Mouse (Mus musculus) limb, embryonic 12.5 days (tissue): ENCODE data around the gene Cfap74. TPM values are rescaled to one million over a fixed set of nuclear protein-coding genes. Genes with fewer than 3 reads are reported as not detected.

Experiments used
- ATAC-seq: fragments of 200-750 bp; cut with Nextera tagmentation; 2 replicates; pipeline ENCODE4 v1.8.0; 2017; ENCODE audit warnings: low read depth, moderate TSS enrichment; ENCODE audit not compliant: insufficient number of reproducible peaks, insufficient read depth, low FRiP score, low TSS enrichment
- H3K27ac ChIP-seq: fragments of 300-500 bp; sonication (generic); 2 replicates; pipeline ENCODE4 v1.5.1; 2016; ENCODE audit warnings: mild to moderate bottlenecking, moderate library complexity
- H3K27me3 ChIP-seq: fragments of 300-500 bp; sonication (generic); 2 replicates; pipeline ENCODE4 v1.6.1; 2016; ENCODE audit warnings: mild to moderate bottlenecking, moderate library complexity
- H3K36me3 ChIP-seq: fragments of 300-500 bp; sonication (generic); 2 replicates; pipeline ENCODE4 v1.6.1; 2016; ENCODE audit warnings: mild to moderate bottlenecking, moderate library complexity
- H3K4me1 ChIP-seq: fragments of 300-500 bp; sonication (generic); replicated peaks from 2 replicates; pipeline ENCODE4 v1.6.1; 2016
- H3K4me2 ChIP-seq: fragments of 300-500 bp; sonication (generic); 2 replicates; pipeline ENCODE4 v1.6.1; 2016; ENCODE audit warnings: mild to moderate bottlenecking, moderate library complexity
- H3K4me3 ChIP-seq: fragments of 300-500 bp; sonication (generic); replicated peaks from 2 replicates; pipeline ENCODE4 v1.5.1; 2016; ENCODE audit warnings: mild to moderate bottlenecking
- H3K9ac ChIP-seq: fragments of 300-500 bp; sonication (generic); replicated peaks from 2 replicates; pipeline ENCODE4 v1.6.1; 2016; ENCODE audit warnings: mild to moderate bottlenecking, moderate library complexity
- H3K9me3 ChIP-seq: fragments of 300-500 bp; sonication (generic); 2 replicates; pipeline ENCODE4 v1.6.1; 2016; ENCODE audit warnings: mild to moderate bottlenecking, moderate library complexity
- WGBS: fragments of 180-500 bp; shearing (Covaris S2); methylation state at CpG from one replicate; pipeline ENCODE4 v1.1.7; 2016; 5-methylcytosine and 5-hydroxymethylcytosine counted together
- polyA plus RNA-seq: library from polyadenylated mRNA; unstranded; fragments of >200 nt; fragmentation: Nextera tagmentation; extraction: Ambion mirVana; gene quantifications from 2 replicates; pipeline ENCODE4 v1.2.1, GENCODE M21; 2016

Gene Cfap74
- polyA plus RNA-seq, 1 experiment from 2014 or later = 5.6 TPM

DNA sequence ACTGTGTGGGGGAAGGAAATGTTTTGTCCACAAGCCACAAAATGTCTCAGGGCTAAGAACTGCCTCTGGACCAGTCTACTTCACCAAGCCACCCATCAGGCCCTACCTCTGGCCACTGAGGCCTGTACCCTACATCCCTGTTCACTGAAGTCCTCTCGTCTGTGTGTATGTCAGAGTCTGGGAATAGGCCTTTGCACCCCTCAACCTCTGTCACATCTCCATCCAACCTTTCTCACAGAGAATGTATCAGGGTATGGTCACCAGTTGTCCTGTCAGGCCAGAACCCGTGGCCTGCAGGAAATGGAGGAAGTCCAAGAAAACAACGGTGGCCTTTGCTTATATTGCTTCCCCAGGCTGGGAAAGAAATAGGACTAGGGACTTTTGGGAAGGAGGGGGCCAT lies 76.5 kb downstream of the Cfap74 start:
- Histone ChIP-seq H3K27me3 (no peaks in the 10 kb centered on the region), H3K9me3 (no peaks in the 10 kb centered on the region), H3K4me1 (peaks cover 18% of the 10 kb centered on the region), H3K4me3 (no peak overlapping the region), H3K9ac (no peak overlapping the region), H3K27ac (no peak overlapping the region), H3K4me2 (no peak overlapping the region), H3K36me3 (no peaks in the 10 kb centered on the region)
- ATAC-seq = no peak
- 81% methylated on average over 3 of the region's 3 CpGs for WGBS

- H3K9ac ChIP-seq = 0 out of 2 replicates have a peak overlapping the region, but pooled peaks have one; percentile 18
- 29% methylated on average over 3 of the region's 3 CpGs for WGBS
- ATAC-seq = no peak
- H3K9me3 ChIP-seq = no peaks in the 10 kb centered on the region
- H3K4me2 ChIP-seq = no peak overlapping the region
- H3K27ac ChIP-seq = no peak overlapping the region
- H3K27me3 ChIP-seq = no peaks in the 10 kb centered on the region
- H3K36me3 ChIP-seq = no peaks in the 10 kb centered on the region
- no peak overlapping the region for H3K4me3 ChIP-seq
- H3K4me1 ChIP-seq = peaks cover 22% of the 10 kb centered on the region
Observed at GRCm38 (mm10) chr4:155487746-155488145, 78.8 kb downstream of the Cfap74 start.

DNA sequence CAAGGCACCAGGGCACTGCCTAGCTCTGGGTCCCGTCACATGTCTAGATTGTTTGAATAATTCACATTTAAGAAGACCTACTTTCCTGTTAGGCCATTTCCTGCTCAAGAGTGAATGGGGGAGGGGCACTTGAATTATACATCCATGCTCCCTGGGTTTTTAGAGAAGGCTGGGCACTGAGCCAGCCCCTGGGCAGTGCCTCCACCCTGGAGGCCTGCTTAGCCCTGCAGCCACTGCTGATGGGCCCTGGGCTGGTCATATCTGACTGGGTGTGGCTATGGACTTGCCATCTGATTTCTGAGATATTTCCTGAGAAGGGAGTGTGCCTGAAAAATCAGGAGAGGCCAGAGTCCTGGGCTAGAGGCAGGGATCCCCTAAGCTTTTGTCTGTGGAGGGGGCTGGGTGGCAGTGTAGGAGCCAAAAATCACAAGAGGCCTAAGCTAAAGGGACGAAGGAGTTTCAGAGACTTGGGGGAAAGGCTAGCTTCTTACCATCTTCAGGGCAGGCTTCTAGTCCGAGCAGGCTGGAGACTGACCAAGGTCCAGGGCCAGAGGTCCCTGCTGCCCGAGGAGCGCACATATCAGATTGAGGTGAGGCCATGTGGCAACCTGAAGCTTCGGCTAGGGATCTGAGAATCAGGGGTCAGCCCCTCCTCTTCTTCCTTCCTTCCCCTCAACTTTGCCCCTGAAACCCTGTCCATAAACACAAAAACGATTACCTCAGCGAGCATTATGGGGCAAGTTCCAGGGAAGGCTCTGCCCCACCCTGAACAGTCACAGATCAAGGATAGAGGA lies 79.4 kb downstream of the Cfap74 start:
- 75% methylated on average over 8 of the region's 8 CpGs for WGBS
- H3K4me1 ChIP-seq = peaks cover 29% of the 10 kb centered on the region
- H3K9me3 ChIP-seq = no peaks in the 10 kb centered on the region
- H3K36me3 ChIP-seq = no peaks in the 10 kb centered on the region
- H3K27ac ChIP-seq = no peak overlapping the region
- H3K4me2 ChIP-seq = no peak overlapping the region
- H3K4me3 ChIP-seq = no peak overlapping the region
- ATAC-seq = no peak
- no peaks in the 10 kb centered on the region for H3K27me3 ChIP-seq
- no peak overlapping the region; the same call in 1 of the 2 replicates for H3K9ac ChIP-seq

GRCm38 (mm10) chr4:155489101-155489970 lies 80.3 kb downstream of the Cfap74 start:
- Histone ChIP-seq H3K4me2 (no peak overlapping the region), H3K4me1 (peaks cover 38% of the 10 kb centered on the region), H3K27me3 (no peaks in the 10 kb centered on the region), H3K27ac (no peak overlapping the region), H3K4me3 (no peak overlapping the region), H3K9me3 (no peaks in the 10 kb centered on the region), H3K36me3 (0 out of 2 replicates have a peak, but pooled peaks cover 4% of the 10 kb centered on the region), H3K9ac (0 out of 2 replicates have a peak overlapping the region, but pooled peaks have one; percentile 27)
- ATAC-seq = no peak
- 79% methylated on average over 9 of the region's 9 CpGs for WGBS

DNA sequence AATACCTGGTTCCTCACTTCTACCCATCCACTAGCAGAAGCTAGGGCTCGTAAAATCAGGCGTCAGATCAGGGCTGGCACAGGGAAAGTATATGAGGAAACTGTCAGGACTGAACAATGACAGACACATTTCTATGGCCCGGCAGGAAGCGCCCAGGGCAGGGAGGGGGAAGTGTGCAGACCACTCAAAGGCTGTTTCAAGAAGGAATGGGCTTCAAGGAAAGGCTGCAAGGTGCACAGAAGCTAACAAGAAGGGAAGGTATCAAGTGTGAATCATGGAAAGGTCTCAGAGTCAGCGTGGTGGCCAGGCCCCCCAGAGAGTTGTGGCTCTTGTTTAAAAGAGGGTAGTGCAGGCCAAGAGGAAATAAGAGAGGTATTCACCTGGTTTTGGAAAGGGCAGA lies 81.5 kb downstream of the Cfap74 start:
- WGBS = 27% methylated on average over 5 of the region's 5 CpGs
- Histone ChIP-seq H3K27ac (peak overlapping the region; percentile 97), H3K9ac (peak overlapping the region; percentile 100), H3K27me3 (no peaks in the 10 kb centered on the region), H3K4me1 (peaks cover 43% of the 10 kb centered on the region), H3K36me3 (0 out of 2 replicates have a peak, but pooled peaks cover 7% of the 10 kb centered on the region), H3K9me3 (no peaks in the 10 kb centered on the region), H3K4me3 (peak overlapping the region; percentile 90), H3K4me2 (peak overlapping the region; percentile 78)
- no peak for ATAC-seq

GRCm38 (mm10) chr4:155490990-155491504 lies 82.1 kb downstream of the Cfap74 start, which contains the start of gene Gnb1:
Gnb1 (plus strand) TSS chr4:155491361.
- H3K4me2 ChIP-seq = peak within 1 kb of the TSS; percentile 78
- H3K9ac ChIP-seq = peak within 1 kb of the TSS; percentile 100
- H3K4me3 ChIP-seq = peak within 1 kb of the TSS; percentile 90
- H3K27ac ChIP-seq = peak within 1 kb of the TSS; percentile 97
- peaks cover 43% of the 10 kb centered on the region for H3K4me1 ChIP-seq
- WGBS = under 1% methylated on average over 49 of the region's 60 CpGs
- no peaks in the 10 kb centered on the region for H3K27me3 ChIP-seq
- ATAC-seq = peak; percentile 75
- H3K36me3 ChIP-seq = 0 out of 2 replicates have a peak, but pooled peaks cover 7% of the 10 kb centered on the region
- no peaks in the 10 kb centered on the region for H3K9me3 ChIP-seq

DNA sequence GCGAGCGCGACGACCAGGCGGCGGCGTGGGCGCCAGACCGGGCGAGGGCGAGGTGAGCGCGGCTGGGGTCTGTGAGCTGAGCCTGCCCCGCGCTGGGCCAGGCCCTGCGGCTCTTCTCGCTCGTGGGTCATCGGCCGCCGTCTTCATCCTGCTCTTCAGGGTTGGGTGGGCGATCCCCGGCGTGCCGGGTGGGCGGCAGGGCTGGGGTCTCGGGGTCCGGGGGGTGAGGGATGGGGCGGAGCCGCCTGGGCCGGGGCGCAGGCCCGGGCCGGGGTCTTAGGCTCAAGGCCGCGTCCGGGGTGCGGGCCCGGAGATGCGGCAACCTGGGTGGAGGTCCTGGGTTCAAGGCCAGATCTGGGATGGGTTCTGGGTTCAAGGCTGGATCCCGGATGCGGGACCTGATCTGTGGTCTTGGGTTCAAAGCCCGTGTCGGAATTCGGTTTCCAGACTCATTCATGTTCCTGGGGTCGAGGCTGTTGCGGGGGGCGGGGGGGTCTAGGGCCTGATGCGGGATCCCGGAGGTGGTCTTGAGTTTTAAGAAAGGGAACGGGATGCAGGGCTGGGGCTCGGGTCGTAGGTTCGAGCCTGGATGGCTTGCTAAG lies 82.6 kb downstream of the Cfap74 start:
- peaks cover 43% of the 10 kb centered on the region for H3K4me1 ChIP-seq
- H3K27me3 ChIP-seq = no peaks in the 10 kb centered on the region
- peak overlapping the region; percentile 90 for H3K4me3 ChIP-seq
- H3K27ac ChIP-seq = peak overlapping the region; percentile 97
- peaks cover 10% of the 10 kb centered on the region; the same call in 1 of the 2 replicates for H3K36me3 ChIP-seq
- peak overlapping the region; percentile 100 for H3K9ac ChIP-seq
- ATAC-seq = peak; percentile 40; the same call in 1 of the 2 replicates
- WGBS = under 1% methylated on average over 53 of the region's 54 CpGs
- H3K4me2 ChIP-seq = peak overlapping the region; percentile 78
- H3K9me3 ChIP-seq = no peaks in the 10 kb centered on the region

- Histone ChIP-seq H3K4me3 (peak overlapping the region; percentile 90), H3K9me3 (no peaks in the 10 kb centered on the region), H3K4me2 (peak overlapping the region; percentile 78), H3K27me3 (no peaks in the 10 kb centered on the region), H3K36me3 (peaks cover 10% of the 10 kb centered on the region; the same call in 1 of the 2 replicates), H3K27ac (peak overlapping the region; percentile 97), H3K9ac (peak overlapping the region; percentile 100), H3K4me1 (peaks cover 43% of the 10 kb centered on the region)
- no peak for ATAC-seq
- WGBS = under 1% methylated on average over 51 of the region's 51 CpGs
Observed at GRCm38 (mm10) chr4:155492131-155492633, 83.2 kb downstream of the Cfap74 start.

GRCm38 (mm10) chr4:155494891-155495290 lies 85.9 kb downstream of the Cfap74 start:
- WGBS = 81% methylated on average over 4 of the region's 4 CpGs

GRCm38 (mm10) chr4:155497963-155498362 lies 89.0 kb downstream of the Cfap74 start:
- H3K4me2 ChIP-seq = no peak overlapping the region
- peaks cover 22% of the 10 kb centered on the region; the same call in 1 of the 2 replicates for H3K36me3 ChIP-seq
- H3K4me1 ChIP-seq = peaks cover 22% of the 10 kb centered on the region
- H3K27ac ChIP-seq = no peak overlapping the region
- no peaks in the 10 kb centered on the region for H3K9me3 ChIP-seq
- 98% methylated on average over 3 of the region's 3 CpGs for WGBS
- H3K9ac ChIP-seq = no peak overlapping the region
- H3K4me3 ChIP-seq = no peak overlapping the region
- H3K27me3 ChIP-seq = no peaks in the 10 kb centered on the region
- no peak for ATAC-seq

More at GRCm38 (mm10) chr4:155494891-155495290, 85.9 kb downstream of the Cfap74 start:
- no peak overlapping the region for H3K27ac ChIP-seq
- no peak overlapping the region for H3K4me2 ChIP-seq
- ATAC-seq = no peak
- H3K27me3 ChIP-seq = no peaks in the 10 kb centered on the region
- no peak overlapping the region for H3K4me3 ChIP-seq
- no peaks in the 10 kb centered on the region for H3K9me3 ChIP-seq
- H3K4me1 ChIP-seq = peaks cover 34% of the 10 kb centered on the region
- H3K36me3 ChIP-seq = peaks cover 10% of the 10 kb centered on the region; the same call in 1 of the 2 replicates
- H3K9ac ChIP-seq = no peak overlapping the region
